Mouse (Mus musculus) CH12.LX (cell line): ENCODE data around the gene Pheta1.

Source experiments
- CTCF ChIP-seq, 2 experiments: IDR thresholded peaks in 1 of 2; conservative IDR thresholded peaks in 1 of 2; 2 replicates each; pipeline ENCODE4 v1.5.1; 2011 to 2012; ENCODE audit warnings: low read depth in 2 of 2, low read length in 2 of 2, improper control_type of control experiment in 1 of 2, inconsistent platforms in 1 of 2, mild to moderate bottlenecking in 1 of 2, moderate library complexity in 1 of 2
- EP300 ChIP-seq: IDR thresholded peaks from 2 replicates; pipeline ENCODE4 v1.6.1; 2011; ENCODE audit warnings: low read length, improper control_type of control experiment
- ETS1 ChIP-seq: conservative IDR thresholded peaks from 2 replicates; pipeline ENCODE4 v1.6.1; 2012; ENCODE audit warnings: low read depth, mild to moderate bottlenecking, inconsistent platforms, low read length, improper control_type of control experiment, moderate library complexity
- HCFC1 ChIP-seq: IDR thresholded peaks from 2 replicates; pipeline ENCODE4 v1.6.1; 2012; ENCODE audit warnings: low read depth, mild to moderate bottlenecking, inconsistent platforms, low read length, improper control_type of control experiment
- POLR2A ChIP-seq: IDR thresholded peaks from 2 replicates; pipeline ENCODE4 v1.6.1; 2011; ENCODE audit warnings: low read depth, mild to moderate bottlenecking, improper control_type of control experiment, low read length
- POLR2AphosphoS2 ChIP-seq: IDR thresholded peaks from 2 replicates; pipeline ENCODE4 v1.6.1; 2011; ENCODE audit warnings: low read depth, low read length, improper control_type of control experiment
- SIN3A ChIP-seq: IDR thresholded peaks from 2 replicates; pipeline ENCODE4 v1.6.1; 2012; ENCODE audit warnings: low read length, improper control_type of control experiment, inconsistent platforms

- TF ChIP-seq POLR2A (no peak), CTCF (conservative IDR thresholded peaks at IDR 0.05 in 1 of 2, IDR thresholded peaks at IDR 0.05 in 1 of 2; ENCODE audit: low read depth in 2 of 2, low read length in 2 of 2) (no peak), HCFC1 (no peak), POLR2AphosphoS2 (no peak), ETS1 (no peak), SIN3A (no peak), EP300 (no peak)
Measured at GRCm38 (mm10) chr5:121820161-121820560, 28.6 kb upstream of the Pheta1 start.
